Mouse (Mus musculus) erythroblast, embryonic 14.5 days (primary cell): ENCODE data around the gene Lgals7. TPM values are rescaled to one million over a fixed set of nuclear protein-coding genes. Genes with fewer than 3 reads are reported as not detected.

ENCODE experiments used
- H3K27me3 ChIP-seq: 2 replicates; pipeline ENCODE4 v1.6.1; 2012; ENCODE audit warnings: inconsistent platforms; ENCODE audit not compliant: control insufficient read depth
- H3K36me3 ChIP-seq: 2 replicates; pipeline ENCODE4 v1.6.1; 2012; ENCODE audit warnings: mild to moderate bottlenecking, inconsistent platforms; ENCODE audit not compliant: control insufficient read depth
- H3K4me1 ChIP-seq: 2 replicates; pipeline ENCODE4 v1.6.1; 2012; ENCODE audit warnings: inconsistent platforms; ENCODE audit not compliant: control insufficient read depth
- H3K4me3 ChIP-seq: replicated peaks from 2 replicates; pipeline ENCODE3; 2012; ENCODE audit warnings: moderate library complexity, mild to moderate bottlenecking, inconsistent platforms
- H3K9me3 ChIP-seq: 2 replicates; pipeline ENCODE4 v1.6.1; 2012; ENCODE audit warnings: low read length, inconsistent platforms, mixed read lengths; ENCODE audit not compliant: control insufficient read depth
- GATA1 ChIP-seq: IDR thresholded peaks from 2 replicates; pipeline ENCODE4 v1.6.1; 2012; ENCODE audit warnings: low read length, inconsistent platforms, mixed read lengths
- TAL1 ChIP-seq: IDR thresholded peaks from 3 replicates; pipeline ENCODE4 v1.6.1; 2012; ENCODE audit warnings: low read length, inconsistent platforms, mixed read lengths
- polyA plus RNA-seq: library from polyadenylated mRNA; stranded (reverse); fragments of >175 nt; gene quantifications from 2 replicates; pipeline ENCODE4 v1.2.3, GENCODE M21; 2012

The Lgals7 gene
- polyA plus RNA-seq, 1 experiment, result not detected

DNA sequence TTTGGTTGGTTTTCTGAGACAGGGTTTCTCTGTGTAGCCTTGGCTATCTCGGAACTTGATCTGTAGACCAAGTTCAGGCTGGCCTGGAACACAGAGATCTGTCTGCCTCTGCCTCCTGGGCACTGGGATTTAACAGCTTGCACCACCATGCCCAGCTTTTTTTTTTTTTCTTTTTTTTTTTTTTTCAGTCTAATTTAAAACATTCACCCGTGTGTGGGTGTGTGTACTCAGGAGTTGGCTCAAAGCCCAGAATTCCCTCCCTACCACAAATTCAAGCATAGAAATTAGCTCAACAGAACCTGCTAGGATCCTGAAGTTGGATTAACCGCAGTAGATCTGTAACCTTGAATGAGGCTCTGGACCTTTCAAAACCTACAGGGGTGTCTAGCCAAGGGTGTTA lies 36.3 kb upstream of the Lgals7 start:
- Histone ChIP-seq H3K9me3 (no peaks in the 10 kb centered on the region), H3K27me3 (no peaks in the 10 kb centered on the region), H3K4me1 (peaks cover 47% of the 10 kb centered on the region), H3K4me3 (no peak overlapping the region), H3K36me3 (peaks cover 47% of the 10 kb centered on the region)
- TF ChIP-seq TAL1 (no peak), GATA1 (no peak)

DNA sequence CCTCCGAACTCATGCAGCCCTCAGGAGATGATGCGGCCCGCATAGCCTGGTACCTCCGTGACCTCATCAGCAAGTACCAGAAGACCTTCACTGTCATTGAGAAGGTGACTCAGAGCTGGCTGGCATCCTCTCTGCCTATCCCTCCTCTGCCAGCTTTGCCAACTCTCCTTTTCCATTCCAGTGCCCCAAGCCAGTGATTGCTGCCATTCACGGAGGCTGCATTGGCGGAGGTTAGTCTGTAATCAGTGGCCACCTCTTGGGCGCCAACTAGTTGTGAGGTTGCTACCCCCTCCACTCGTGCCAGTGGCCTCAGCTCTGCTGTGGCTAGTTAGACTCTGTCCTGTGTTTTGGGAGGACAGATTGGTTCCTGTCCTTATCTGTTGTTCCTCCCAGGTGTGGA lies 33.8 kb upstream of the Lgals7 start:
- Histone ChIP-seq H3K4me3 (no peak overlapping the region), H3K9me3 (no peaks in the 10 kb centered on the region), H3K4me1 (peaks cover 36% of the 10 kb centered on the region), H3K36me3 (peaks cover 35% of the 10 kb centered on the region), H3K27me3 (no peaks in the 10 kb centered on the region)
- TF ChIP-seq GATA1, result no peak
- no peak for TF ChIP-seq TAL1

DNA sequence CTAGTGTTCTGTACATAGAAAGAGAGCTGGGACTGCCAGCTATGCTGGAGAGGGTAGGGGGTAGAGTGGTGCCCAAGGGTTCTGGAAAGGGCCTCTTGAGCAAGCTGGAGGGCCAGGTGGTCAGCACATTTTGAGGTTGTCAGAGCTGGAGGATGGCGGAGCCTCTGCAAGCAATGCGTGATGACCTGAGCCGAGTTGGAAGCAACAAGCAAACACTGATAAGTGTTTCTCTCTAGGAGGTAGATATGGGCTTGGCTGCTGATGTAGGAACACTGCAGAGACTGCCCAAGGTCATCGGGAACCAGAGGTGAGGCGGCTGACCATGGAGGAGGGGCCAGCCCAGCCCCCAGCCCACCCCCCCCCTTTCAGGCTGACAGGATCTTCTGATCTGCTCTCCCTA lies 32.7 kb upstream of the Lgals7 start:
- no peak for TF ChIP-seq TAL1
- no peak for TF ChIP-seq GATA1
- peaks cover 33% of the 10 kb centered on the region for H3K36me3 ChIP-seq
- no peaks in the 10 kb centered on the region for H3K27me3 ChIP-seq
- no peak overlapping the region for H3K4me3 ChIP-seq
- H3K9me3 ChIP-seq, result no peaks in the 10 kb centered on the region
- peaks cover 27% of the 10 kb centered on the region for H3K4me1 ChIP-seq

DNA sequence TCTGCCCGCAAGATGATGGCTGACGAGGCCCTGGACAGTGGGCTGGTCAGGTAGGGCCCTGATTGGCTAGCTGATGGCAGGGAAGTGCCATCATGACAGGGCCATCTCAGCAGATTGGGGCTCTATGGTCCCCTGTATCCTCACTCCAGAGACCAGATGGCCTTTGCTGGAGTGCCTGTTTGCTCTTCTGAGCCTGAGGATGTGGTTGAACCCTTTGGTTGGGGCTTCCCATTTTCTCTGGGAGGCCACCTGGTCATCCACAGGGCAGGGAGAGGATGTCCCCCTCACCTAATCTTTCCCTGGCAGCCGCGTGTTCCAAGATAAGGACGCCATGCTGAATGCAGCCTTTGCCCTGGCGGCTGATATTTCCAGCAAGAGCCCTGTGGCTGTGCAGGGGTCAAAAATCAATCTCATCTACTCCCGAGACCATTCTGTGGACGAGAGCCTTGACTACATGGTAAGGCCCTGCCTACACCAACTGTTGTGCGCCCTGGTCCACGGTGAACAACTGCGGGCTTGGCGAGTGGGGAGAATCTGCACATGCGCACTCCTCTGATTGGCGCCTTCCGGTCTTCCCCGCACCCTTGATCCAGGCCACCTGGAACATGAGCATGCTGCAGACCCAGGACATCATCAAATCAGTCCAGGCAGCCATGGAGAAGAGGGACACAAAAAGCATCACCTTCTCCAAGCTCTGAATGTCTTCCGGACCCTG lies 32.1 kb upstream of the Lgals7 start:
- H3K4me1 ChIP-seq, result peaks cover 22% of the 10 kb centered on the region
- peaks cover 30% of the 10 kb centered on the region for H3K36me3 ChIP-seq
- H3K27me3 ChIP-seq, result no peaks in the 10 kb centered on the region
- TF ChIP-seq GATA1 (no peak), TAL1 (no peak)
- H3K4me3 ChIP-seq, result no peak overlapping the region
- no peaks in the 10 kb centered on the region for H3K9me3 ChIP-seq

DNA sequence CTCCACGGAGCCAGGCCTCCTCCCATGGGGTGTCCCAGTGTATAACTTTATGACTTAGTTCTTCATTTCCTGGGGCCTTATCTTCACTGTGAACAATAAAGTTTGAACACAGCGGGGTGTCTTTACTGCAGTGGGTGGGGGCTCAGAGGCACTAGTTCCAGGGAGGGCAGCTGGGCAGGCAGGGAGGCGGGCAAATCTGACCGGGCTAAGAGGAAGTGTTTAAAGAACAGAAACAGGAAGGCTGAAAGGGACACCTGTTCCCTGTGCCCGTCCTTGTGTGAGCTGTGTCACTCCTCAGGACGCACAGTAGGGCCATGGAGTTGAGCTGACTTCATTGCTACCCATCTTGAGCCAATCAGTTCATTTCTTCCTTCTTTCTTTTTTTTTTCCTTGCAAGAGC lies 31.5 kb upstream of the Lgals7 start:
- Histone ChIP-seq H3K9me3 (no peaks in the 10 kb centered on the region), H3K27me3 (no peaks in the 10 kb centered on the region), H3K36me3 (peaks cover 29% of the 10 kb centered on the region), H3K4me3 (no peak overlapping the region), H3K4me1 (peaks cover 22% of the 10 kb centered on the region)
- TF ChIP-seq TAL1 (no peak), GATA1 (no peak)

DNA sequence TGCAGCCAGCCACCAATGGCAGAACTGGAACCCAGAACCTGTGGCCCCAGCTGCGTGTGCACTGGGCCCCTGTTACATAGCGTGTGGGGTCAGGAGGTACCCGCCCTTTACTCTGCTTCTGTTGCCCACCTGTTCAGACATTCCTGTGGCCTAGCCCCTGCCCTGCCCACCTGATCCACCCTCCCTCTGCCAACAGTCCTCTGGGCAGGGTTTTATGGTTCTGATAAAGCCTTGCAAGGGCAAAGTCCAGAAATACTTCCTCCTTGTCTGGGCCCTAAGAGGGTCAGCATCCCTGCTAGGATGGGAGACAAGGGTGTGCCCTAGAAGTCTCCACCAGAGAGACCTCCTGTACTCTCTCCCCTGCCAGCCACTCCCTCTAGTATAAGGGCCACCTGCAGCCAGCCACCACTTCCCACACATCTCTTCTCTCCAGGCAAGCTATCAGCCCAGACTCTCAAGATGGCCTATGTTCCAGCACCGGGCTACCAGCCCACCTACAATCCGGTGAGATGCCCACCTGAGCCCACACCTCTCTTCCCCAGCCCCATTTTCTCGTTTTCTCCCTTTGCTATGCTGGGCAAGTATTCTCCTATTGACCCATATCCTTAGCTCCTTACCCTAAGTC lies 29.8 kb upstream of the Lgals7 start, which contains the start of gene Lgals4:
Gene Lgals4, plus strand, starts transcription at position 132 of the 625 bp plus-strand sequence.
- H3K9me3 ChIP-seq, result no peaks in the 10 kb centered on the region

DNA sequence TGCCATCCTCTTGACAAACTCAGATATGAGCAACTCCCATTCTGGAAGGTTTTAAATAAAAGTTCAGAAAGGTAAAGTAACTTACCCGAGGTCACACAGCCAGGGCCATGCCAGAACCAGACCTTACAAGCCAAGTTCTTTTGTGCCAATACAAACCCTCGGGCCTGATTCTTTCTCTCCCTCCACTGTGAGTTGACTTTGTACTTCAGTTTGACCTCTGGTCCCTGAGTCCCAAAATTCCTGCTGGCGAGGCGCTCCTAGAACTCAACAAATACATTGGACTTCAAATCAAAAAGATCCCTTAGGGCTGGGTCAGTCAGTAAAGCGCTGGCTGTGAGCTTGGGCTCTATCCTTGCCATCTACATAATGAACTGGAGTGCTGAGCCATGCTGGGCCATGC lies 26.7 kb upstream of the Lgals7 start:
- H3K9me3 ChIP-seq, result no peaks in the 10 kb centered on the region
- H3K4me1 ChIP-seq, result peaks cover 3% of the 10 kb centered on the region
- TF ChIP-seq TAL1, result no peak
- no peak for TF ChIP-seq GATA1
- H3K27me3 ChIP-seq, result no peaks in the 10 kb centered on the region
- no peak overlapping the region for H3K4me3 ChIP-seq
- H3K36me3 ChIP-seq, result peaks cover 4% of the 10 kb centered on the region

More for the DNA sequence above, 29.8 kb upstream of the Lgals7 start, which contains the start of gene Lgals4:
- H3K4me3 ChIP-seq, result no peak within 1 kb of the TSS
- H3K27me3 ChIP-seq, result no peaks in the 10 kb centered on the region
- H3K36me3 ChIP-seq, result peaks cover 27% of the 10 kb centered on the region
- peaks cover 22% of the 10 kb centered on the region for H3K4me1 ChIP-seq
- TF ChIP-seq TAL1 (no peak), GATA1 (no peak)

DNA sequence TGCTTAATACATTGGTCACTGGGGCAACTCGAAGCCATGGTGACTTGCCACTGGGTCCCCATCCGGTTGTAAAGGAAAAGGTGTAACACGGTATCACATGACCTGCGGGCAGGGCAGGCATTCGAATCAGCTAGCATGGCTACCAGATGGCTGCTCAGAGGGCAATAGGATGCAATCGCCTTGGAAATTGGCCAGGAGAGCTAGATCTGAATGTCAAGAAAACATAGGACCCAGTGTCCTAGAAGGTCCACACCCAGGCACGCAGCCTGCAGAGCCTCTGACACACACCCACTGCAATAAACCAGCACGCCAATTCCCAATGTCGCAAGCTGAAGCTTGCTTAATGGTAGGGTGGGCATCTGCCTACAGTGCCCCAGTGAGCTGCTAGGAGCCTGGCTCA lies 25.3 kb upstream of the Lgals7 start:
- no peak for TF ChIP-seq TAL1
- no peak for TF ChIP-seq GATA1
- H3K36me3 ChIP-seq, result no peaks in the 10 kb centered on the region
- no peaks in the 10 kb centered on the region for H3K27me3 ChIP-seq
- H3K9me3 ChIP-seq, result no peaks in the 10 kb centered on the region
- no peak overlapping the region for H3K4me3 ChIP-seq
- no peaks in the 10 kb centered on the region; the same call in 1 of the 2 replicates for H3K4me1 ChIP-seq

DNA sequence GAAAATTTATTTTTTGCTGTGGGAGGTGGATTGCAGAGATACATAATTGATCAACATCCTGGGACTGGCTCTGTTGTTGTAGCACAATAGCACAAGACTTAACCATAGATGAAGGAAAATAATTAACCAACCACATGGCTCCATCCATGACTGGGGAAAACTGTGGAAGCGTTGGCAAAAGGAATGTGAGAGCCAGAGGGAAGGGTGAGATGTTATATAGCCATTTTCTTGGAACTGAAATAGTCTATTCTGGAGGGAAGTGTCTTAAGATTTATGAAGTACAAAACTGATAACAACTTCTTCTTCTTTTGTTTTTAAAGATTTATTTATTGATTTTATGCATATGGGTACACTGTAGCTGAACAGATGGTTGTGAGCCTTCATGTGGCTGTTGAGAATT lies 16.4 kb upstream of the Lgals7 start:
- H3K27me3 ChIP-seq, result no peaks in the 10 kb centered on the region
- no peaks in the 10 kb centered on the region for H3K36me3 ChIP-seq
- TF ChIP-seq TAL1 (no peak), GATA1 (no peak)
- H3K4me3 ChIP-seq, result no peak overlapping the region
- H3K9me3 ChIP-seq, result no peaks in the 10 kb centered on the region
- no peaks in the 10 kb centered on the region for H3K4me1 ChIP-seq
